Mouse (Mus musculus): Measurements from ENCODE around the gene Xpot. TPM values are rescaled to one million over a fixed set of nuclear protein-coding genes. Genes with fewer than 3 reads are reported as not detected.
A peak's percentile ranks its signal among the peaks of the same experiment; 100 is the strongest.

The Xpot gene
- total RNA-seq, 2 experiments from 2014 or later = 63.8 to 76.9 TPM

- no peak for TF ChIP-seq CTCF (IDR thresholded peaks at IDR 0.05)
- H3K27ac ChIP-seq = peak overlapping the region; percentile 2; the same call in 1 of the 2 replicates
- intact Hi-C loops (cut with DNase I) = loop anchor here (2.0 kb wide), 1 partner anchor 39 kb away; no protein-coding TSS in a partner anchor
- peak overlapping the region; percentile 87 for H3K4me3 ChIP-seq
- DNase-seq (ENCODE audit: extremely low spot score in 1 of 2, low spot score in 2 of 2) = no peak
Measured at GRCm38 (mm10) chr10:121585791-121586642, 40.1 kb downstream of the Xpot start.

GRCm38 (mm10) chr10:121585056-121585790, 40.9 kb downstream of the Xpot start:
- no peak for TF ChIP-seq CTCF (IDR thresholded peaks at IDR 0.05)

GRCm38 (mm10) chr10:121584033-121584432, 42.1 kb downstream of the Xpot start:
- Histone ChIP-seq H3K4me3 (no peak overlapping the region), H3K27ac (no peak overlapping the region)
- intact Hi-C loops (cut with DNase I) = no loop called here
- no peak for TF ChIP-seq CTCF (IDR thresholded peaks at IDR 0.05)
- no peak for DNase-seq (ENCODE audit: extremely low spot score in 1 of 2, low spot score in 2 of 2)

More at GRCm38 (mm10) chr10:121585056-121585790, 40.9 kb downstream of the Xpot start:
- H3K27ac ChIP-seq = no peak overlapping the region
- no peak for DNase-seq (ENCODE audit: extremely low spot score in 1 of 2, low spot score in 2 of 2)
- peak overlapping the region; percentile 87 for H3K4me3 ChIP-seq
- intact Hi-C loops (cut with DNase I) = no loop called here

- TF ChIP-seq CTCF (IDR thresholded peaks at IDR 0.05) = no peak
- DNase-seq (ENCODE audit: extremely low spot score in 1 of 2, low spot score in 2 of 2) = no peak
- intact Hi-C loops (cut with DNase I) = no loop called here
Measured at GRCm38 (mm10) chr10:121583016-121583415, 43.1 kb downstream of the Xpot start.

GRCm38 (mm10) chr10:121582287-121582686, 43.8 kb downstream of the Xpot start:
- TF ChIP-seq CTCF (IDR thresholded peaks at IDR 0.05) = no peak
- H3K4me3 ChIP-seq = no peak overlapping the region
- no peak for DNase-seq (ENCODE audit: extremely low spot score in 1 of 2, low spot score in 2 of 2)
- intact Hi-C loops (cut with DNase I) = no loop called here
- no peak overlapping the region for H3K27ac ChIP-seq

More at GRCm38 (mm10) chr10:121583016-121583415, 43.1 kb downstream of the Xpot start:
- H3K27ac ChIP-seq = no peak overlapping the region
- no peak overlapping the region for H3K4me3 ChIP-seq

- no peak overlapping the region for H3K27ac ChIP-seq
- intact Hi-C loops (cut with DNase I) = no loop called here
- H3K4me3 ChIP-seq = no peak overlapping the region
- no peak for TF ChIP-seq CTCF (IDR thresholded peaks at IDR 0.05)
- DNase-seq (ENCODE audit: extremely low spot score in 1 of 2, low spot score in 2 of 2) = no peak
Measured at GRCm38 (mm10) chr10:121581405-121581804, 44.7 kb downstream of the Xpot start.

- TF ChIP-seq CTCF (IDR thresholded peaks at IDR 0.05) = no peak
- no peak overlapping the region for H3K4me3 ChIP-seq
- intact Hi-C loops (cut with DNase I) = no loop called here
- DNase-seq (ENCODE audit: extremely low spot score in 1 of 2, low spot score in 2 of 2) = no peak
- H3K27ac ChIP-seq = no peak overlapping the region
Measured at GRCm38 (mm10) chr10:121580381-121580780, 45.8 kb downstream of the Xpot start.

GRCm38 (mm10) chr10:121576372-121576771, 49.8 kb downstream of the Xpot start:
- TF ChIP-seq CTCF (IDR thresholded peaks at IDR 0.05) = no peak
- Histone ChIP-seq H3K4me3 (no peak overlapping the region), H3K27ac (no peak overlapping the region)
- intact Hi-C loops (cut with DNase I) = no loop called here
- DNase-seq (ENCODE audit: extremely low spot score in 1 of 2, low spot score in 2 of 2) = no peak

- H3K27ac ChIP-seq = no peak overlapping the region
- DNase-seq (ENCODE audit: extremely low spot score in 1 of 2, low spot score in 2 of 2) = no peak
Measured at GRCm38 (mm10) chr10:121571511-121572147, 54.5 kb downstream of the Xpot start.

GRCm38 (mm10) chr10:121571031-121571430, 55.1 kb downstream of the Xpot start:
- TF ChIP-seq CTCF (IDR thresholded peaks at IDR 0.05) = no peak
- intact Hi-C loops (cut with DNase I) = no loop called here
- Histone ChIP-seq H3K4me3 (no peak overlapping the region), H3K27ac (no peak overlapping the region)
- no peak for DNase-seq (ENCODE audit: extremely low spot score in 1 of 2, low spot score in 2 of 2)

More at GRCm38 (mm10) chr10:121571511-121572147, 54.5 kb downstream of the Xpot start:
- H3K4me3 ChIP-seq = no peak overlapping the region
- TF ChIP-seq CTCF (IDR thresholded peaks at IDR 0.05) = no peak
- intact Hi-C loops (cut with DNase I) = no loop called here

GRCm38 (mm10) chr10:121569796-121570195, 56.3 kb downstream of the Xpot start:
- DNase-seq (ENCODE audit: extremely low spot score in 1 of 2, low spot score in 2 of 2) = no peak
- Histone ChIP-seq H3K4me3 (no peak overlapping the region), H3K27ac (no peak overlapping the region)
- intact Hi-C loops (cut with DNase I) = no loop called here
- TF ChIP-seq CTCF (IDR thresholded peaks at IDR 0.05) = no peak

Measured in left cerebral cortex, adult 2 months (tissue).